ENCODE assay signal across 8 mouse cellular contexts in the genomic region with DNA sequence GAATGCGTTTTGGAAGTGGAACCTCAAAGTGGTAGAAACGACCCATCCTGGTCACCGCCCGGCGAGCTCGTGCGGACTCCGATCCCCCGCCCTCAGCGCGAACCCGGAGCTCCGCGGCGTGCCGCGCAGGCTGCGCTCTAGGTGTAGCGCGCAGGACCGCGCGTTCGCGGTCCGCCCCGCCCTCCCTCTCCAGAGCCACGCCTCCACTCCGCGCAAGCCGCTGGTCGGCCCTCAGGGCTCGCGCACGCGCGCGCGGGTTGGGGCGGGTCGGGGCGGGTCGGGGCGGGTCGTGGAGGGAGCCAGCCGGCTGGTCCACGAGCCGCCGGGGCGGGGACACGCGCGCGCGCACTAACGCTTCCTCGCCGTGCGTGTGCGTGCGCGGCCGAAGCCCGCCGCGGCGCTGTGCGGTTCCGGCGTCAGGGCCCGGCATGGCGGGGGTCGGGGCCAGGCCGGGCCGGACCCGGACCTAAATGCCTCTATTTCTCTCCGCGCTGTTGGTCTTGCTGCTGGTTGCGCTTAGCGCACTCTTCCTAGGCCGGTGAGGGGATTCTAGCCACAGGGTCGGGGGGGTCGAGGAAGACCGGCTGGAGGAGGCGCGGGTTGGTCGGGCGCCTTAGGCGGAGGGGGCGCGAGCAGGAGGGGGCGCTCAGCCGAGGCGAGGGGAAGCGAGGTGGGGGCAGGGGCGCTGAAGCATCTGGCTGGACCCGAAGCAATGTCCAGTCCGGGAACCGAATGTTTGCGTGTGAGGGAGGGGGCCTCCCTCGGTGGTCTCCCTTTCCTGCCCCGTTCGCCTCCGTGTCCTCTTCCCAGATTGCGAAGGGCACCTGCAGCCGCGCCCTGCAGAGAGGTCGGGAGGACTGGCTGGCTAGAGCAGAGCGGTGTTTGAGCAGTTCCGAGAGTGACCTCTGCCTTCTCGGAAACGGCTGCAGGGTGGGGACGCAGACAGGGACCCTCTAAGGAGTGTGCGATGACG. TPM values are rescaled to one million over a fixed set of nuclear protein-coding genes. Genes with fewer than 3 reads are reported as not detected.
A peak's percentile ranks its signal among the peaks of the same experiment; 100 is the strongest.
DNase-seq lines count a peak whose midpoint lies in the region; ATAC-seq and TF ChIP-seq lines count a peak whose summit lies in the region.

Gene 2610507B11Rik, plus strand, starts transcription at position 373 of the 973 bp plus-strand sequence.

- peaks cover 4 to 6% of the 10 kb centered on the region in 2 experiments; a peak in 3 of 4 replicates for H3K4me1 ChIP-seq in MEL (ENCODE audit: control insufficient read depth in 1 of 2, insufficient read depth in 2 of 2, low read length in 2 of 2)
- no peaks in the 10 kb centered on the region; the same call in 1 of the 2 replicates for H3K4me1 ChIP-seq in cerebellum, adult 2 months (ENCODE audit: control insufficient read depth, insufficient read depth, low read length)
- H3K4me1 ChIP-seq in lung, embryonic 16.5 days (replicated peaks; ENCODE audit: control insufficient read depth, insufficient read depth, low read length): peaks cover 10% of the 10 kb centered on the region

- peak; percentile 78 to 87 for ATAC-seq in hematopoietic stem cell, adult 5-6 weeks (replicated peaks in 1 of 2; ENCODE audit: insufficient read depth in 1 of 2, low FRiP score in 2 of 2, low TSS enrichment in 1 of 2, low read depth in 1 of 2, poor library complexity in 2 of 2, severe bottlenecking in 2 of 2)
- peak; percentile 97 for ATAC-seq in lung, embryonic 16.5 days (ENCODE audit: low read depth)

- H3K9ac ChIP-seq in MEL (ENCODE audit: control insufficient read depth, low read depth, low read length, poor library complexity, severe bottlenecking): peak within 1 kb of the TSS; percentile 98
- peak within 1 kb of the TSS; percentile 84 for H3K9ac ChIP-seq in lung, embryonic 16.5 days (ENCODE audit: low read length)

- H3K79me2 ChIP-seq in MEL (ENCODE audit: control insufficient read depth, insufficient read depth, low read length, poor library complexity): peaks cover 8% of the 10 kb centered on the region

- H3K4me2 ChIP-seq in lung, embryonic 16.5 days (ENCODE audit: low read depth, low read length): peak within 1 kb of the TSS; percentile 69

- H3K27me3 ChIP-seq in MEL (ENCODE audit: control insufficient read depth in 1 of 2, insufficient read depth in 2 of 2, low read length in 2 of 2): no peaks in the 10 kb centered on the region
- no peaks in the 10 kb centered on the region for H3K27me3 ChIP-seq in cerebellum, adult 2 months (ENCODE audit: control insufficient read depth, insufficient read depth, low read length)
- no peaks in the 10 kb centered on the region; the same call in 1 of the 2 replicates for H3K27me3 ChIP-seq in lung, embryonic 16.5 days (ENCODE audit: control insufficient read depth, insufficient read depth, low read depth, low read length)

- under 1% methylated on average over 113 of the region's 115 CpGs for WGBS in cerebellum, adult 2 months
- WGBS in lung, embryonic 16.5 days: under 1% methylated on average over 98 of the region's 115 CpGs

- no peak for TF ChIP-seq RAD21 in MEL (IDR thresholded peaks at IDR 0.05; ENCODE audit: low read depth, low read length)

- TF ChIP-seq EP300 in MEL (IDR thresholded peaks at IDR 0.05; ENCODE audit: low read depth in 1 of 2, low read length in 2 of 2): peak in 1 of 2 experiments; percentile 38; a peak in 2 of 4 replicates

- H3K27ac ChIP-seq in MEL (ENCODE audit: control insufficient read depth, low read depth, low read length): peak within 1 kb of the TSS; percentile 77
- peak within 1 kb of the TSS; percentile 80; the same call in 1 of the 2 replicates for H3K27ac ChIP-seq in cerebellum, adult 2 months (ENCODE audit: insufficient read depth, low read length)
- peak within 1 kb of the TSS; percentile 86 for H3K27ac ChIP-seq in lung, embryonic 16.5 days (ENCODE audit: low read length)

- peak; percentile 97 for DNase-seq in MEL (ENCODE audit: low read depth, low spot score)
- peak; percentile 92 to 95 for DNase-seq in cerebellum, adult 2 months
- DNase-seq in forelimb bud, embryonic 11.5 days (ENCODE audit: low read depth, low spot score): peak; percentile 97
- peak; percentile 37 for DNase-seq in layer of hippocampus, adult 9-10 months (ENCODE audit: low spot score)
- DNase-seq in ovary, postnatal 10 days (ENCODE audit: low spot score): peak; percentile 73
- peak; percentile 91 to 96 for DNase-seq in thymus, postnatal 10 days (ENCODE audit: low spot score in 2 of 2)

- peak; percentile 97 to 99 for TF ChIP-seq POLR2A in MEL (IDR thresholded peaks at IDR 0.05; ENCODE audit: control insufficient read depth in 1 of 2, insufficient read depth in 1 of 2, low read depth in 1 of 2, low read length in 2 of 2, poor library complexity in 1 of 2)
- TF ChIP-seq POLR2A in cerebellum, adult 2 months (IDR thresholded peaks at IDR 0.05; ENCODE audit: borderline replicate concordance, insufficient read depth, low read length): peak; percentile 57

- peak within 1 kb of the TSS; percentile 95 to 96 for H3K4me3 ChIP-seq in MEL (ENCODE audit: control insufficient read depth in 1 of 2, insufficient read depth in 1 of 2, low read depth in 2 of 2, low read length in 2 of 2)
- H3K4me3 ChIP-seq in cerebellum, adult 2 months (replicated peaks; ENCODE audit: insufficient read depth, low read depth, low read length): peak within 1 kb of the TSS; percentile 95
- H3K4me3 ChIP-seq in lung, embryonic 16.5 days (ENCODE audit: low read length): peak within 1 kb of the TSS; percentile 87

- no peaks in the 10 kb centered on the region for H3K9me3 ChIP-seq in MEL (replicated peaks; ENCODE audit: insufficient read depth, low read length)
- H3K9me3 ChIP-seq in lung, embryonic 16.5 days (ENCODE audit: control insufficient read depth, low read length): no peaks in the 10 kb centered on the region

- peaks cover 6 to 13% of the 10 kb centered on the region in 2 experiments for H3K36me3 ChIP-seq in MEL (ENCODE audit: control insufficient read depth in 1 of 2, insufficient read depth in 2 of 2, low read length in 2 of 2)
- H3K36me3 ChIP-seq in lung, embryonic 16.5 days (ENCODE audit: control insufficient read depth, insufficient read depth, low read length): peaks cover 23% of the 10 kb centered on the region

- peak in 2 of 3 experiments; percentile 16 to 28; a peak in 3 of 6 replicates for TF ChIP-seq CTCF in MEL (IDR thresholded peaks at IDR 0.05 in 2 of 3, conservative IDR thresholded peaks at IDR 0.05 in 1 of 3; ENCODE audit: control insufficient read depth in 1 of 3, insufficient read depth in 1 of 3, low read depth in 2 of 3, low read length in 3 of 3, poor library complexity in 1 of 3, severe bottlenecking in 1 of 3)
- TF ChIP-seq CTCF in cerebellum, adult 2 months (IDR thresholded peaks at IDR 0.05; ENCODE audit: borderline replicate concordance, insufficient read depth, low read depth, low read length): no peak

TF ChIP-seq in MEL, 35 proteins besides CTCF, POLR2A, EP300 and RAD21:
- TF ChIP-seq MEF2A (IDR thresholded peaks at IDR 0.05; ENCODE audit: extremely low read depth, insufficient replicate concordance, low read depth, low read length, poor library complexity, severe bottlenecking): no peak
- no peak for TF ChIP-seq MYB (IDR thresholded peaks at IDR 0.05; ENCODE audit: low read depth, low read length)
- peak; percentile 87 for TF ChIP-seq SIN3A (IDR thresholded peaks at IDR 0.05; ENCODE audit: low read length)
- TF ChIP-seq NELFE (IDR thresholded peaks at IDR 0.05; ENCODE audit: low read depth, low read length): peak; percentile 98
- 0 out of 2 replicates have a peak, but pooled peaks have one; percentile 44 for TF ChIP-seq RCOR1 (IDR thresholded peaks at IDR 0.05; ENCODE audit: low read depth, low read length)
- 0 out of 2 replicates have a peak, but pooled peaks have one; percentile 20 for TF ChIP-seq ZNF384 (IDR thresholded peaks at IDR 0.05; ENCODE audit: low read depth, low read length)
- peak; percentile 90 for TF ChIP-seq MXI1 (IDR thresholded peaks at IDR 0.05; ENCODE audit: low read depth, low read length)
- TF ChIP-seq ELF1 (IDR thresholded peaks at IDR 0.05; ENCODE audit: low read depth, low read length): peak; percentile 59; the same call in 1 of the 2 replicates
- TF ChIP-seq POLR2AphosphoS2 (IDR thresholded peaks at IDR 0.05; ENCODE audit: low read length): peak; percentile 95
- TF ChIP-seq ZMIZ1 (IDR thresholded peaks at IDR 0.05; ENCODE audit: low read depth, low read length): peak; percentile 95
- peak; percentile 94 for TF ChIP-seq MAZ (IDR thresholded peaks at IDR 0.05; ENCODE audit: low read depth, low read length)
- no peak for TF ChIP-seq ZC3H11A (IDR thresholded peaks at IDR 0.05; ENCODE audit: low read depth, low read length)
- TF ChIP-seq HCFC1 (IDR thresholded peaks at IDR 0.05; ENCODE audit: low read depth, low read length): peak; percentile 72
- TF ChIP-seq NRF1 (IDR thresholded peaks at IDR 0.05; ENCODE audit: insufficient read depth, low read depth, low read length, poor library complexity, severe bottlenecking): peak; percentile 85
- TF ChIP-seq MAX (IDR thresholded peaks at IDR 0.05; ENCODE audit: low read length): peak; percentile 41; the same call in 1 of the 2 replicates
- TF ChIP-seq TCF12 (IDR thresholded peaks at IDR 0.05; ENCODE audit: low read depth, low read length): peak; percentile 85
- no peak for TF ChIP-seq JUND (IDR thresholded peaks at IDR 0.05; ENCODE audit: low read depth, low read length)
- TF ChIP-seq MYC (IDR thresholded peaks at IDR 0.05; ENCODE audit: low read depth, low read length): no peak
- peak; percentile 4; the same call in 1 of the 2 replicates for TF ChIP-seq USF1 (IDR thresholded peaks at IDR 0.05; ENCODE audit: low read depth, low read length)
- 0 out of 2 replicates have a peak, but pooled peaks have one; percentile 47 for TF ChIP-seq E2F4 (IDR thresholded peaks at IDR 0.05; ENCODE audit: borderline replicate concordance, low read depth, low read length)
- TF ChIP-seq USF2 (IDR thresholded peaks at IDR 0.05; ENCODE audit: borderline replicate concordance in 1 of 2, insufficient read depth in 1 of 2, low read depth in 1 of 2, low read length in 2 of 2): no peak

RNA-seq across cellular contexts. Expression of gene 2610507B11Rik, which starts in this region (rescaled TPM):
- 80.5 and 85.9 TPM in 2 replicates for total RNA-seq in MEL (2012; rRNA removed)
- polyA plus RNA-seq in MEL (2012; ENCODE audit: insufficient read depth in 1 of 2, insufficient read length in 2 of 2, low read depth in 1 of 2, low replicate concordance in 2 of 2, missing spikeins in 1 of 2): 10 to 100 TPM; 75.8 to 77.6 TPM
- polyA plus RNA-seq in cerebellum, adult 2 months (2012; rRNA removed): 112 and 118 TPM in 2 replicates
- total RNA-seq in hematopoietic stem cell, adult 5-6 weeks (2017): 83.7 and 92.7 TPM in 2 replicates
- polyA plus RNA-seq in lung, embryonic 16.5 days (2015; fragmentation: Nextera tagmentation; extraction: Ambion mirVana): 59.5 and 63.5 TPM in 2 replicates

Comparison
In these comparisons a context has a peak if more than half of its experiments do, and no peak if none do; other contexts are left out.
1. Peak in every context shown above with its lines: DNase-seq, ATAC-seq, H3K4me3 ChIP-seq and H3K27ac ChIP-seq.
2. DNase-seq: peak in every context shown above with its lines; median percentile 97 in MEL; 97 in forelimb bud, embryonic 11.5 days; 94 in cerebellum, adult 2 months; 94 in thymus, postnatal 10 days; 73 in ovary, postnatal 10 days; 37 in layer of hippocampus, adult 9-10 months.